Mouse (Mus musculus) mature B cell (primary cell): ENCODE results near the gene Ceacam1.
"Not testable (repeated sequence)": the region's sequence is repeated elsewhere in the genome, so short reads cannot be mapped to it uniquely, and the experiment has no call there.

Source experiments
- in situ Hi-C: fragments of 300-500 bp; cut with MboI; formaldehyde crosslinking; loops from 2 replicates; pipeline ENCODE4 v1.14.3; 2019

The Ceacam1 gene

DNA sequence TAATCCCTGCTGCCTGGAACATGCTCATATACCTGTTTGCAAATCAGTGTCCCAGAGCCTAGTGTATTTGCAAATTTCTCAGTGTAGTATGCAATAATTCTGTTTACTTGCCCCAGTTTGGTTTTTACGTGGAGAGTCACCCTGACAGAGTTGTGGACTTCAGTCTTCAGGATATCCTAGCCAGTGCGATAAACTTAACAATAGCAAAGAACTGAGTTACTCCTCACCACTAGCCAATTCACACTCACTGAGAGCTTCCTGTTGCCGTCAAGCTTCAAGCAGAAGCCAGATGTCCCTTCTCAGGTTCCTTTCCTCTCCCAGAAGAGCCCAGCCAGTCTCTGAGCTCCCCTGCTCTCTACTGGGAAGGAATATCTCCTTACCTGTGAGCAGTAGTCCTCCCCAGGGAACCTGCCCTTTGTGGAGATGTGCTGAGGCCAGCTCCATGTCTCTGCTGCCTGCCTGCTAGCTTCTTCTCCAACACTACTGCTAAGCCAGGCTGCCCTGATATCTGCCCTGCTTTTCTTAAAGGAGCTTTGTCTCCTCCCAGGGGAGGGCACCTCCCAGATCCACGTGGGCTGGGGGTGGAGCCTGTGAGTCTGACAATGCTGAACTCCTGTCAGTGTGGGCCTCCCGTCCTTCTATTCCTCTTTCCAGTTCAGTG lies at the start of gene Ceacam1:
Gene Ceacam1 (minus strand): TSS at position 513 of the 661 bp plus-strand sequence.
- in situ Hi-C loops = loop anchor here (5.0 kb wide), 1 partner anchor 50 kb away; no protein-coding TSS in a partner anchor

GRCm38 (mm10) chr7:25516070-25516777 lies 38.8 kb upstream of the Ceacam1 start:
- in situ Hi-C loops = not testable (repeated sequence)

DNA sequence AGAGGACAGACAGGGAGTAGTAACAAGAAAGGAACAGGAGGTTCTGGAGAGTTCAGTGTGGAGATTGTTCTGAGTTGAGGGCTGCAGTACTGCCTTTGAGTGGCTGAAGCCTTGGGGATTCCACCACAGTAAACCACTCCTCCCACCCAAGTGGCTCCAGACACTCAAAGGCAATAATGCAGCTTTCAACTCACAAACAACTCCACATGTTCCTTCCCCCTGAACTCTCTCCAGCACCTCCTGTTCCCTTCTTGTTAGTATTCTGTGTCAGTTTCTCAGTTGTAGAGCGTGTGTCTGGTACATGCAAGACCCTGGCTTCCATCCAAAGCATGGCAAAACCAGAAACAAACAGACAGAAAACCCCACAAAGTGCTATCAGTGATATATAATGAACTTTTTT lies 38.3 kb upstream of the Ceacam1 start:
- in situ Hi-C loops = not testable (repeated sequence)

- in situ Hi-C loops = no loop called here
Measured at GRCm38 (mm10) chr7:25509925-25510324, 32.5 kb upstream of the Ceacam1 start.

DNA sequence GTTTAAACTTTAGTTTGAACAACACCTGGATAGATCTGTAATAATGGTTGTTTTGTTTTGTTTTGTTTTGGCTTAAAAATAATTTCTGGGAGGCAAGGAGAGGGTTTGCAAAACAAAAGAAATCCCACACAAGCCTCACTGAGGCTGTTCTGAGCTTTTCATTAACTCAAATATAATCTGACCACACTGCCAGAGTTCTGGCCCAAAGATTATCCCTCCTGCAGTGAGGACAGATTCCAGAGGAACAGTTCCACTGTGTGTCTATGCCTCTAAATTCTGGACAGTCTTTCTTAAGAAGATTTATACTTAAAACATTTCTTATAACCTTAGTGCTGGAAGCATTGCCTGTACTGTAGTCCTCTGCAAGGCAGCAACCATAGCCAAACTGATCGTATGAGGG lies 17.2 kb upstream of the Ceacam1 start:
- in situ Hi-C loops = no loop called here

GRCm38 (mm10) chr7:25490698-25491097 lies 13.3 kb upstream of the Ceacam1 start:
- in situ Hi-C loops = not testable (repeated sequence)

- in situ Hi-C loops = loop anchor here (10.0 kb wide), 1 partner anchor 105 kb away; no protein-coding TSS in a partner anchor
Measured at GRCm38 (mm10) chr7:25489382-25489781, 12.0 kb upstream of the Ceacam1 start.

DNA sequence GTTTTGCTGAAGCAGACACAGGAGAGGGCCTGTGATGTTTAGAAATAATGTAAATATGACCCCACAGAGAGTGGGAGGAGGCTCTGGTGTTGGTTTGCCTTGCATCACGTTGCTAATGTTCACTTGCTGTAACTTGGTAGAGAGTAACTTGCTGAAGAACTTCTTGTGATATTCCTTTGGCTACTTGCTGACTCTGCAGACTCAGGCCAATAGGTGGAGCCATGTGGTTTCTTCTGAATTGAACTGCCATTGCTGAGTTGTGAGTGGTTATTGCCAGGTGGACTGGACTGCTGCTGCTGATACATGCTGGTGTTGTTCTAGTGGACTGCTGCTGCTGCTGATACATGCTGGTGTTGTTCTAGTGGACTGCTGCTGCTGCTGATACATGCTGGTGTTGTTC lies 8.8 kb upstream of the Ceacam1 start:
- in situ Hi-C loops = loop anchor here (10.0 kb wide), 1 partner anchor 109 kb away; no protein-coding TSS in a partner anchor

DNA sequence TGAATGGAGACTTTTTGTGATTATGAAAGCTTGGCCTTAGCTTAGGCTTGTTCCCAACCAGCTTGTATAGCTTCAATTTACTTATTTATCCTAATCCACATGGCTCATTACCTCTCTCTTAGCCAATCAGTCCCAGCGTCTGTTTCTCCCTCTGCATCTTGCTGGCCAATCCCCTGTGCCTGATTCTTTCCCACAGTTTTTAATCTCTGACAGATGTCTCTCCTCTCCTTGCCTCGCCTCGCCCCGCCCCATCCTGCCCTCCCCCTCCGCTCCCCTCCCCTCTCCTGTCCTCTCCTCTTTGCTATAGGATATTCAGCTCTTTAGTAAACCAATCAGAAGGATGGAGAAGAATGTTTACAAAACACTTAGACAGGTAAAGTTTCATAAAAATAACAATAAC lies 7.7 kb upstream of the Ceacam1 start:
- in situ Hi-C loops = loop anchor here (10.0 kb wide), 1 partner anchor 110 kb away; no protein-coding TSS in a partner anchor

GRCm38 (mm10) chr7:25483133-25483735 lies 5.8 kb upstream of the Ceacam1 start:
- in situ Hi-C loops = loop anchor here (10.0 kb wide), 1 partner anchor 112 kb away; no protein-coding TSS in a partner anchor

GRCm38 (mm10) chr7:25480791-25481190 lies 3.4 kb upstream of the Ceacam1 start:
- in situ Hi-C loops = loop anchor here (10.0 kb wide), 1 partner anchor 114 kb away; no protein-coding TSS in a partner anchor

GRCm38 (mm10) chr7:25479440-25479839 lies 2.0 kb upstream of the Ceacam1 start:
- in situ Hi-C loops = loop anchor here (5.0 kb wide), 1 partner anchor 52 kb away; no protein-coding TSS in a partner anchor

GRCm38 (mm10) chr7:25477752-25478093 lies 320 bp upstream of the Ceacam1 start:
- in situ Hi-C loops = loop anchor here (5.0 kb wide), 1 partner anchor 50 kb away; no protein-coding TSS in a partner anchor

- in situ Hi-C loops = not testable (repeated sequence)
Measured at GRCm38 (mm10) chr7:25471821-25472220, 5.6 kb downstream of the Ceacam1 start.

DNA sequence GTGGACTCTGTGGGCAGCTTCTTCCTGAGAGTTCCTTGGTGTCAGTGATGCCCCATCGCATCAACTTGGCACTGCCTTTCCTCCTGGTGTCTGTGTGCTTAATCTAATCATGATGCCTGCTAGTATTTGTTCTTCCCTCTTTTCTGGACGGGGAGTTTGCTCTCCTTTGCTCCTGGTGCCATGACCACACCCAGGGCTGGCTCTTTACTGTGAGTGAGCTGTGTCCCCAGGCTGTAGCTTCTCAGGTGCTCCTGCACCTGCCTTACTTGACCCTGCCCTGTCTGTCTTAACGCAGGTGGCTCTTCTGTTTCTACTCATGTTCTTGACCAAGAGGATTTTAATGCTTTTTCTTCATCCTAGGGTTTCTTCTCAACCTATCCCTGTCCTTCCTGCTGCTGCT lies 11.8 kb downstream of the Ceacam1 start:
- in situ Hi-C loops = not testable (repeated sequence)

- in situ Hi-C loops = no loop called here
Measured at GRCm38 (mm10) chr7:25465010-25465409, 12.4 kb downstream of the Ceacam1 start.

DNA sequence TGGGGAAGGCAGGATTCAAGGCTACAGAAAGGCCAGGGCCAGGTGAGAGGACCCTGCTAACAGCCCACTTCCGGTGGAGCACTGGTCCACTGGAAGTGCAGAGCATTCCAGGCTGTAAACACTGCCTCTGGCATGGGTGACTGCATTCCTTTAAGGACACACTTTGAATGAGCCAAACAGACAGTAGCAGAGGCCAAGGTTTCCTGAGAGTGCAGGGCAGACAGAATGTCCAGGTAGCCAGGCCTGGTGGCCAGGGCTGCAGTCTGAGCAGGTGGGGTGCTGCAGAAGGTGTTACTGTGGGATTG lies 15.4 kb downstream of the Ceacam1 start:
- in situ Hi-C loops = not testable (repeated sequence)

GRCm38 (mm10) chr7:25461336-25462032 lies 15.9 kb downstream of the Ceacam1 start:
- in situ Hi-C loops = not testable (repeated sequence)

DNA sequence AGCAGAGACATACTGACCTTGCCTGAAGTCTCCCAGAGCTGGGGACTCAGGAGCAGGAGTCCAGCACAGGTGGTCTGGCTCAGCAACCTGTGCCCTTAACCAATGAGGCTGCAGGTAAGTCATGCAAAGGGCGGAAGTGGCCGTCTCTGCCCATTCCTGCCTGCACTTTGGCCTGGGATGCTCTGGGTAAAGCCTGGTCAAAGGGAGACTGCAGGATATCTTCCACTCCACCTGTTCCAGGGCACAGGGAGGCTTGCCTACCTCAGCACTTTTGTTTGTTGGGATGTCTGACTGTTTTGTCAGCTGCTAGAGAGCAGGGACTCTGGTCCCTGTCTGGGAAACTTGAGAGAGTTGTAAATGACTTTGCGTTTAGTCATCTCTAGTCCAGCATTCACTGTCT lies 25.3 kb downstream of the Ceacam1 start:
- in situ Hi-C loops = no loop called here

GRCm38 (mm10) chr7:25449913-25450890 lies 27.2 kb downstream of the Ceacam1 start:
- in situ Hi-C loops = no loop called here

GRCm38 (mm10) chr7:25440816-25441153 lies 36.6 kb downstream of the Ceacam1 start:
- in situ Hi-C loops = no loop called here
